Mouse (Mus musculus) cerebellum, adult 11-12 months (tissue): ENCODE results near the gene Olfr1500.
"Not testable (repeated sequence)": the region's sequence is repeated elsewhere in the genome, so short reads cannot be mapped to it uniquely, and the experiment has no call there.

ENCODE experiments used
- DNase-seq: peaks from one replicate; pipeline ENCODE4 v3.0.0; 2022

Gene Olfr1500

GRCm38 (mm10) chr19:13830388-13830787 is at the start of gene Olfr1500:
Gene Olfr1500 (minus strand): TSS chr19:13830488.
- DNase-seq, result no peak

DNA sequence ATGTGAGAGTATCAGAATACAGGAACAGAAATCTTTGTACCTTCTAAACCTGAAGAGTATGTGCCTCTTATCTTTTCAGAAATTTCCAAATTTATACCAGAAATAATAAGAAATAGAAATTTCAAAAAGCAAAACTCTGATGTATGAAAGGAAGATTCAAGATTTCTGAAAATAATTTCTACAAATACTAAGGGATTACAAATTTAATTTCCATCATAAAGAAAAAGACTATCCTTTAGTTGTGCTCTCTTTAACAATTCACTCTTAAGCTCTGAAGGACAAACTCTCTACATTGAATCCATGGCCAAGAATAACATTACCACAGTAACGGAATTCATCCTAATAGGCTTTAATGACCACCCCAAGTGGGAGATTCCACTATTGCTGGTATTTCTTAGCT is 31.2 kb upstream of the Olfr1500 start, which contains the start of gene Olfr1502:
Gene Olfr1502 (plus strand): TSS at position 301 of the 400 bp plus-strand sequence.
- DNase-seq, result no peak

- not testable (repeated sequence) for DNase-seq
Measured at GRCm38 (mm10) chr19:13850592-13850991, 20.3 kb upstream of the Olfr1500 start, which contains the start of gene Olfr1501. Gene Olfr1501 (minus strand): TSS chr19:13850692.

DNA sequence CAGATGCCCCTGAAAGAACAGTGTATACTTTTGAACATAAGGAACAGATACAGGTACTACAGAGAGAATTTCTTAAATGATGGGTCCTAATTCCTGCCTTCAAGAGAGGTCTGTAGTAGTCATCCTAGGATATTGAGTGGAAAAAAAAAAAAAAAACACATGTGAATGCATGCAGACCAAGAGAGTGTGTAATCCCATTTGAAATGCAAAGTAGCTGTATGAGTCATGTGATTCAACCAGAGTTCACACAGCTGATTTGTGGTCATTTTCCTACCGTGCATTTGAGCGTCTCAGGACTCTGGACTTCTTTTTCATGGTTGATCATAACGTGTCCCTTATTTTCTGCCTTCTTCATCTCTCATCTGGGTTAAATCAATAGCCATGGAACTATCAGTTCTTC is 1.8 kb downstream of the Olfr1500 start:
- DNase-seq, result no peak

GRCm38 (mm10) chr19:13820847-13821246 is 9.4 kb downstream of the Olfr1500 start:
- no peak for DNase-seq

GRCm38 (mm10) chr19:13819347-13819746 is 10.9 kb downstream of the Olfr1500 start, which contains the start of gene Olfr1499:
Gene Olfr1499 (minus strand): TSS chr19:13819447.
- DNase-seq, result no peak

- no peak for DNase-seq
Measured at GRCm38 (mm10) chr19:13818827-13819226, 11.5 kb downstream of the Olfr1500 start.

DNA sequence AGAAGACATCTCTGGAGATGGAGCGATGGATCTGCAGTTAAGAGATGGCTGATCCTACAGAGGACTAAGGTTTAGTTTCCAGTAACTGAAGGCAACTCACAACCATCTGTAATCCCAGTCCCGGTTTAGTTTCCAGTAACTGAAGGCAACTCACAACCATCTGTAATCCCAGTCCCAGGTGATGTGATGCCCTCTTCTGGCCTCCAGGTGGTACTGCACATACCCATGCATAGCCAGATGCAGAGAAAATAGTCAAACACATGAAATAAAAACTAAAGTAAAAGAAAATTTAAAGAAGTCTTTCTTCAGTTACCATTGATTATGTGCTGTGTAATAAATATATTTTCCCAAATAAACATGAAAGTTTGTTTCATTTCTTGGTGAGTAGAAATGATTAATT is 17.5 kb downstream of the Olfr1500 start:
- no peak for DNase-seq

DNA sequence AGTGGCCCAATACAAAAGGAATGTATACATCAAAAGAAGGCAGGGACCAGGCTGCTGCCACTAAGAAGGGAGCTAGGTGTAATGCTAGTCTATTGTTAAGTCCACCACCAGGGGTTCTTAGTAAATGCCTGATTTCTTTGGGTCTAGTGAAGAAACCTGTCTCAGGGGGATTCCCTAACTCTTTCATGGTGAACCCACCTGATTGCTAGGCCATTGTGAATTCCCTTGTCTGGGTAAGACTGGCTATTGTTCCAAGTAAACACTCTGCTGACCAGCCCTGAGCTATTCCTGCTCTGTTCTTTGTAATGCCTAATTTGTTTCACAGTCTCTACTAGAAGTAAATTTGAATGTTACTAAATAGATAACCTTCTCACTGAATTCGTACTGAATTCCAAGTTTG is 24.8 kb downstream of the Olfr1500 start:
- not testable (repeated sequence) for DNase-seq

GRCm38 (mm10) chr19:13798102-13798501 is 32.2 kb downstream of the Olfr1500 start, which contains the start of gene Olfr1497:
Gene Olfr1497 (minus strand): TSS chr19:13798202.
- no peak for DNase-seq

DNA sequence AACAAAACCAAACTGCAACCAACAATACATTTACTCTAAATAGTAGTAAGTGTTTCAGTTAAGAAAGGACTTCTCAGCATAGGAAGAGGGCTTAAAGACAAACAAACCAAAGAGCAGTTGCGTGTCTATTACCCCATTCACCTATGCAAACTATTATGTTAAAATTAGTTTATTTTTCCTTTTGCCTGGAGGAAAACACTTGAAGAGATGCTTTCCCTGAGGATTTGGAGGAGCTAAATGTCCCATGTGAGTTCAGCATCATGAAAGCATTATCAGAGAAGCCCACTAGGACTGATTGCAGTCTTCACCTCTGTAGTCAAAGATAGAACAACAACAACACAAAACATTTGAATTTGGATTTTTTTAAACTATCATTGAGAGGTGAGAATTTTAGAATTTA is 52.7 kb downstream of the Olfr1500 start, which contains the start of gene Olfr1496:
Gene Olfr1496 (plus strand): TSS at position 301 of the 400 bp plus-strand sequence.
- no peak for DNase-seq
